Mouse (Mus musculus): Measurements from ENCODE around the gene Gm156. TPM values are rescaled to one million over a fixed set of nuclear protein-coding genes. Genes with fewer than 3 reads are reported as not detected.
"Not testable (repeated sequence)": the region's sequence is repeated elsewhere in the genome, so short reads cannot be mapped to it uniquely, and the experiment has no call there.

The Gm156 gene
- total RNA-seq (2021): not detected

DNA sequence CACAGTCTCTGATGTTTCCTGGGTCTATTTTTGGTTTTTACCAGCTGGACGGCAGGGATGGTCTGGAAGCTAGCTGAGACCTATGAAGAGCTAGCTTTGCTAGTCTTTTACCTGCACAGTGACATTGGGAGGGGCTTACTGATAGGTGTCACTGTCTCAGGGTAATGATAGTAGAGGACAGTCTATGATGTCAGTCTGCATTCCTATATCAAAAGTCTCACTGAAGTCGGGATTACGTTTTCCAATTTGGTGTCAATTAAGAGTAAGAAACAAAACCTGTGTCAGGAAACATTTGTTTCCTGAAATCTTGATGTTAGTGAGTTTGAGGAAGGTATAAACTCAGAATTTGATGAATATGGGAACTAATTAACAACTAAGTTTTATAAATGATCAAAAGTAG is at the start of gene Gm156:
Gene Gm156 (minus strand): TSS at position 101 of the 400 bp plus-strand sequence.
- intact Hi-C loops (cut with DNase I): loop anchor here (2.0 kb wide), 1 partner anchor 35 kb away; no protein-coding TSS in a partner anchor
- not testable (repeated sequence) for DNase-seq

DNA sequence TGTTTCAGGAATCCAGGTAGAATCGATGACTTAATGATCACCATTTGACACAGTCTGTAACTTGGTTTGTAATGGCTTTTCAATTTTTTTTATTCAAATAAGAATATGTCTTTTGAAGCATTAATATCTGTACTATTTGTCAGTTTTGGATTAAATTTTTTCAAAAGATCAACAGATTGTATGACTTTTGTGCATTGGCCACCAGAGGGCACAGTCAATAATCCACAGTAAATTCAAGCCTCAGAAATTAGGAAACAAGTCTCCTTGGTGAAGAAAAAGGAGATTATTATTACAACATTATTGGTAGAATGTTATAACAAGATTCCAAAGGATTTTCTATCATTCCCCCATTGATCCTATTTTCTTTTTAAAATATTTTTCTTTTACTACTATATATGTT is 41.5 kb upstream of the Gm156 start:
- intact Hi-C loops (cut with DNase I): no loop called here
- no peak for DNase-seq

DNA sequence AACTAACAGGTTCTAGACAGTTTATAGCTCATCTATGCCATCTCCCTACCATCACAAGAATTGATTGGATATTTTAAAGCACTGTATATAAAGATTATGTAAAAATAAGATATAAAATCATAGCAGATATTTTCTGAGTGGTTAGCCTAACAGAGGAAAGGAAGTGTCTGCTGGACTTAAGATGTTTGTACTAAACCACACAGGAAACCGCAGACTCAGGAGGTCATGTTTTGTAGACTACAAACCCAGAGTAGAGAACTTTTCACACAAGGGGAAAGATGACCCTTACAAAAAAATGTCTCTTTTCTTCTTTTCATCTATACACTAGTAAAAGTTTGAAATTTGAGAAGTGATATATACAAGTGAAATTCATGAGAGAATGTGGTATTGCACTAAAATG is 39.9 kb upstream of the Gm156 start:
- intact Hi-C loops (cut with DNase I): no loop called here
- DNase-seq: no peak

DNA sequence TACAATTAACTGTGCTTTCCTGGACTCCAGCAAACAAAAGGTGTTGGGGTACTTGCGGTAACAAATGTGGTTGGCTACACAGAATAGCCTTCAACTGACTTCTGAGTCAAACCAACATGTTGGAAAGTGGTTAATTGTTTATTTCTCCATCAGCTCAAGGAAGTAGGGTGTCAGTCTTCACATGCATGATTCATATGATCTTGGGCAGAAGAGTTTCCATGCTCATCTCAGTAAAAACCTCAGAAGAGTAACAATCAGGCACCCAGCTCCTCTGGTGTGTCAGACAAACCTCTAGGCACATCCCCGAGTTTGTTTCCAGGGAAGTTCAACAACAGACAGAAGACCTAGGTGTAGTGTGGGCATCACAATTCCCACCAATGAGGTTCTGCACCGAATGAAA is 33.7 kb upstream of the Gm156 start:
- intact Hi-C loops (cut with DNase I): loop anchor here (2.0 kb wide), 1 partner anchor 33 kb away; the partner anchor contains the start of gene Gm156
- DNase-seq: no peak

DNA sequence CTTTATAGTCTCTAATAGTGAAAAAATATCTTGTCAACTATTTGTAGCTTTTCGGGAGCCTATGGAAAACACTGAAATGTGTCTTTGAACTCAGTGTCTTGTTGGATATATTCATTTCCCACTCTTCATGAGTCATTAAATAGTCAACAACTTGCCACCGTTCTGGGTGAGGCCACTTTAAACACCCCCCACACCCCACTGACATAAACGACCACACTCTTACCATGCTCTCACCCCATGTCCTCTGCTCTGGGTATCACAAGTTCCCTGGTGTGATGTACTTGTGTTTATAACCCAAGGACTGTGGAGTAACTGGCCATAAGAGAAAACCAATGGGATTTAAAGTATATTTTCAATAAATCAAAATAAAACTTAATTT is 36.4 kb downstream of the Gm156 start:
- DNase-seq: no peak
- intact Hi-C loops (cut with DNase I): no loop called here

DNA sequence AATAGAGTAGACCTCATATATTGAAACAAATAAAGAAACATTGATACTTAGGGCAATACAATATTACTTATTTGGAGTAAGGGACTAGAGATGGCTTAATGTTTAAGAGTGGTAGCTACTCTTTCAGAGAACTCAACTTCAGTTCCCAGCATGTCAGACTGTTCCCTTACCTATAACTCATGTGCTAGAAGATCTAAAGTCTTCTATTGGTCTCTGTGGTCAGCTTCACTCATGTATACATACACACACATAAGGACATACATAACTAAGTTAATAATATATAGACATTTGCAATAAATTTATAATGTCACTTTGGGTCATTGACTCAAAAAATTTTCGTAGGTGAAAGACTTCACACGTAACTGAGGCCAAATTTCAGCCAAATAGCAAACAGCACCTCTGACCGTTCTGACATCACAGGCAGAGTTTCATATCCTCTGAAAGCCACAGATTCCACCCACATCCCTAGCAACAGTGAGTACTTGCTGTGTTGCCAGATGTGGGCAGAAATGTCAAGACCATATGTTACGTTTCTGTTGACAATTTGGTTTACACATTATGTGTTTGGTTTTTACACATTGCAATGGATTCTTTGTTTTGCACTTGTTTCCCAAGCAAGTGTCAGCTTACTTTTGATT is 36.9 kb downstream of the Gm156 start:
- DNase-seq: no peak
- intact Hi-C loops (cut with DNase I): no loop called here

DNA sequence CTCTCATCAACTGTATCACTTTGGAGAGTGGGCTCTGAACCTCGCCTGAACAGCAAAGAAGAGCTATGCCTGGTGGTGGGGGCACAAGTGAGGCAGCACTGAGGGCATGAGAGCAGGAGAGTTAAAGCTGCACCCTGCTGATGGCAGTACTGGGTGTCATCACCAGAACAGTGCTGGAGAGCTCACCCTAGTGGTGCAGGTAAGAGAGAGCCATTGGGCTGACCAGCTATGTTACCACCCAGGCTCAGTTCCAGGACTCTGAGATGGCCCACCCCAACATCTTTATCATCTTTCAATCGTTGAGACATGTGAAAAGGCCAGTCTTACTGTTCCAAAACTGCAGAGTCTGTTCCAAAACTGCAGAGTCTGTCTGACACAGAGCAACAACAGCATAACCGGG is 37.9 kb downstream of the Gm156 start:
- intact Hi-C loops (cut with DNase I): no loop called here
- no peak for DNase-seq

DNA sequence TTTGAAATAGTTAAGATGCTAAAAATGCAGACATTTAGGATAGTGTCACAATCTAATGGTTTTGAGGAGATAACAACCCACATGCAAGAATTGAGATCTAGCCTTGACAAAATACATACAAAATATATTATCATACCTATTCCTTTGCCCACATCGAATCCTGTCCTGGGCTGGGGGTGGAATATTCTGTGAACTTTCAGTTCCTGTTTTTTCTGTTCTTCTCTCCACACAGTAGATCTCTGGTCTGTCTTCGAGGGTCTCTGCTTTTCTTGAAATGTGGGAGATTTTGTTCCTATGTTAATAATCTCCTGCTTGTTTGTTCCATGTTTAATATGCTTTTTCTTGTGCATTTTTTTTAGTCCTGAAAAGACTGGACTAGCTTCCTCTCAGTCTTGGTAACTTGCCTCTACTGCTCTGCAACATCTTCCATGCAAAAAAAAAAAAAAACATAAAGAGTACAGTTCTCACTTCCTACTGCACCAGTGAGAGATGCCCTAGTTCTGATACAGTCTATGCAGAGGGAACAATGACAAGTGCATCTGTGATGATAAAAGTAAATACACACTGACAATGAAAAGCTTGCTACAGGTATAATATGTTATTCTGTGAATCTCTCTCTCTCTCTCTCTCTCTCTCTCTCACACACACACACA is 43.9 kb downstream of the Gm156 start, which contains the start of gene Klri2:
Gene Klri2 (minus strand): TSS at position 416 of the 653 bp plus-strand sequence.
- intact Hi-C loops (cut with DNase I): no loop called here
- DNase-seq: no peak

DNA sequence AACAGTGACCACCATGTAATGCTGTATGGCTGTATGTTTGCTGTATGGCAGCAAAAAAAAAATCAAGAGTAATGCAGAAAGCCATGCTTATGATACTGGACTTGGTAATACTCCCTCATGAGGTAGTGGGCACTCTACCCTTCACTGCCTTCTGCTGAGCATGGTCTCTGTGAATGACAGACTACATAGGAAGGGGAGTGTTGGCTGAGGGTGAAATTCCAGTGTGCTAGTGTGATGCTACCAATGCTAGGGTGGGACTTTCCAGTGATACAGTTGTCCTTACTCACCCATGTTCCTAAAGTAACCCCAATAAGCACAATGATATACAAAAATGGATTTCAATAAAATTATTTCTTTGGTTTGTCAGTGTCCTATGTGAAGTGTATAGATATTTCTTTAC is 47.7 kb downstream of the Gm156 start:
- intact Hi-C loops (cut with DNase I): no loop called here
- no peak for DNase-seq

DNA sequence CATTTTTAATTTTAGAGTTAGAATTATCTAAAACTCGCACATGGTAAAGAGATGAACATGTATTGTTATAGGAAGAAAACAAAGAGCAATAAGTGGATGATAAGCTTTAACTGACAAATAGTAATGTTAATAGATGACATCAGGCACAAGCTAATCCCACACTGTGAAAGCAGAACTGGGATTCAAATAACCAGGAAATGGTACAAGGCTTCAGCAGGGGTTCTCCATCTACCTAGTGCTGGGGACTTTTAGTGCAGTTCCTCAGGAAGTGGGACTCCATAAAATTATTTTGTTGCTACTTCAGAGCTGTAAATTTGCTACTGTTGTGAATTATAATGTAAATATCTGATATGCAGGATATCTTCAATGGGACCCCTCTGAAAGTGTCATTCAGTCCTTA is 56.8 kb downstream of the Gm156 start:
- intact Hi-C loops (cut with DNase I): no loop called here
- no peak for DNase-seq

DNA sequence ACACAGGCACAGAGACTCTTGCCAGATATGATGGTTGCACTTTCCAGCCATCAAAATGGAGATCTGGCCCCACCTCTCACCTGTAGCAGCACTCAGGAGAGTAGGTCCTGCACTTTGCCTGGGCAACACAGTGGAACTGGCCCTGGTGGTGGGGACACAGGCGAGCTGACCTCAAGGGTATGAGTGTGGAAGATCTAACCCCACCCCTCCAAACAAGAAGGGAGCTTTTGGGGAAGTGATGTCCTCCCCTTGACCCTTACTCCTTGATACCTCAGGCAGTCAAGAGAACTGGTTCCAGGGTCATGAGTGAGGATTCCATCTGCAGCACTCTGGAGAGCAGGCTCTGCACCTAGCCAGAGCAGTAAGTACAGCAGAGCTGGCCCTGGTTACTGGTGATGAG is 62.7 kb downstream of the Gm156 start:
- intact Hi-C loops (cut with DNase I): no loop called here
- DNase-seq: no peak

DNA sequence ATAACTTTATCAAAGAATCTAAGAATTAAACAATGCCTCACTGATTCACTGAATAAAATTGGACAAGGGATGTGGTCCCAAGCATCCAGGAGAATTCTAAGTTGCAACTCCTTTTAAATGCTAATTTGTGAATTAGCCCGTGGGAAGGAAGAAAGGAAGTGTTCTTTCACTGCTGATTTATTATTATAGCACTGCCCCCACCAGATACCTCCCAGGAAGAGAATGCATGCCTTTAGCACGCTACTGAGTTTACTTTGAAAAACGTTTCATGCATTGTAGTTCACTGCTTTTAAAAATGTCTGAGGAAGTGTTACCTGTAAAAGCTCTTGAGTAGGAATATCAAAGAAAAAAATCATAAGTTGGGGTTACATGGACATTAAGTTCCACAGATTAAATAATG is 63.6 kb downstream of the Gm156 start:
- intact Hi-C loops (cut with DNase I): no loop called here
- DNase-seq: no peak

DNA sequence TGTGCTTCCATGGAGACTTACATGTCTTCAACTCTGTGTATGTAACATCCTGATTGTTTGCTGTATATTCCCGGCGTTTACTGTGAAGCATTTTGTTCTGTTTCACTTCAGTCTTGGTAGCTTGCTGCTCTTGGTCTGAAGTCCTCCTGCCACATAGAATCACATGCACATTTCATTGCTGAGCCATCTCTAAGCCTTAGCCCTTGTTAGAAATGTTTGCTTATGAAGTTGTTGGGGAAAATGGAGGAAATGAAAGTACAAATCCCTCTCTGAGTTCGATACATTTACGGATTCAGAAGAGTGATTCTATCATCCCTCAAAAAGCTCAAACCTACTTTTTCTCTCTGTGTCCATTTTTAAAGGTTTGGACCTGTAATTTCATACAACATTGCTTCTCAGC is 67.0 kb downstream of the Gm156 start, which contains the start of gene Klri1:
Gene Klri1 (minus strand): TSS at position 101 of the 400 bp plus-strand sequence.
- no peak for DNase-seq
- intact Hi-C loops (cut with DNase I): no loop called here

Other genes starting within 250 kb of the Gm156 start
- gene Klre1, start 206.4 kb downstream of the Gm156 start, total RNA-seq (2021): not detected
- gene Klrd1, start 192.5 kb downstream of the Gm156 start, total RNA-seq (2021): not detected
- gene Klrk1, start 160.4 kb downstream of the Gm156 start, total RNA-seq (2021): not detected
- not detected for gene Klrc3, start 140.9 kb downstream of the Gm156 start, total RNA-seq (2021)
- gene Klrc2, start 123.6 kb downstream of the Gm156 start, total RNA-seq (2021): not detected
- gene Klrc1, start 105.3 kb downstream of the Gm156 start, total RNA-seq (2021): not detected
- gene Klri1, start 67.1 kb downstream of the Gm156 start, total RNA-seq (2021): not detected
- not detected for gene Klri2, start 43.8 kb downstream of the Gm156 start, total RNA-seq (2021)
- not detected for gene Gm17631, start 78.4 kb upstream of the Gm156 start, total RNA-seq (2021)
- not detected for gene Klra17, start 92.4 kb upstream of the Gm156 start, total RNA-seq (2021)
- not detected for gene Klra5, start 133.4 kb upstream of the Gm156 start, total RNA-seq (2021)
- not detected for gene Klra6, start 242.7 kb upstream of the Gm156 start, total RNA-seq (2021)